13 mouse cellular contexts compared by ENCODE assay signal in the genomic region with DNA sequence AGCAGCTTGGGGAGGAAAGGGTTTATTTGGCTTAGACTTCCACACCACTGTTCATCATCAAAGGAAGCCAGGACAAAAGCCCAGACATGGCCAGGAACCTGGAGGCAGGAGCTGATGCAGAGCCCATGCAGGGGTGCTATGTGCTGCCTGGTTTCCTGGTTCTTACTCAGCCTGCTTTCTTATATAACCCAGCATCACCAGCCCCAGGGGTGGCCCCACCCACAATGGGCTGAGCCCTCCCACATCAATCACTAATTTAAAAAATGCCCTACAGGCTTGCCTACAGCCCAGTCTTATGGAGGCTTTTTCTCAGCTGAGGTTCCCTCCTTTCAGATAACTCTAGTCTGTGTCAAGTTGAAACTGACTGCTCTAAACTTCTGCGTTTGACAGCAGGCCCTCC. TPM values are rescaled to one million over a fixed set of nuclear protein-coding genes. Genes with fewer than 3 reads are reported as not detected.
DNase-seq lines count a peak whose midpoint lies in the region; ATAC-seq lines count a peak whose summit lies in the region.
"Had no signal": no experiment of that assay in that cellular context is flagged by ENCODE, and none has a peak within 500 bp of the region (broad histone marks: within the 10 kb centered on the region; RNA-seq: fewer than 3 reads in every experiment).

No protein-coding gene starts in this region.

- no peaks in the 10 kb centered on the region for H3K36me3 ChIP-seq in hindbrain, embryonic 12.5 days
- H3K36me3 ChIP-seq in hindbrain, embryonic 11.5 days (ENCODE audit: control insufficient read depth, insufficient read depth, low read length): no peaks in the 10 kb centered on the region
- H3K36me3 ChIP-seq in midbrain, embryonic 15.5 days (replicated peaks): no peaks in the 10 kb centered on the region; the same call in 1 of the 2 replicates
- H3K36me3 ChIP-seq: kidney, embryonic 15.5 days; midbrain, embryonic 12.5 days had no signal

- no peak for DNase-seq in hindbrain, embryonic 11.5 days (ENCODE audit: low spot score)
- peak; percentile 52 for DNase-seq in right cerebral cortex, adult 18-20 months
- DNase-seq in right cerebral cortex, postnatal 4 days: no peak
- DNase-seq in ovary, postnatal 36 days (ENCODE audit: low spot score): no peak
- DNase-seq in gastrocnemius, postnatal 14 days: no peak
- DNase-seq: heart, adult 18-20 months; lung, postnatal 10 days had no signal

- WGBS in hindbrain, embryonic 12.5 days: 83% methylated on average over 1 of the region's 1 CpGs
- 92% methylated on average over 1 of the region's 1 CpGs for WGBS in hindbrain, embryonic 11.5 days
- WGBS in midbrain, embryonic 15.5 days: 81% methylated on average over 1 of the region's 1 CpGs

- no peak overlapping the region for H3K4me3 ChIP-seq in hindbrain, embryonic 12.5 days
- H3K4me3 ChIP-seq in hindbrain, embryonic 11.5 days (ENCODE audit: low read depth, low read length): no peak overlapping the region
- peak overlapping the region; percentile 54 for H3K4me3 ChIP-seq in midbrain, embryonic 15.5 days
- H3K4me3 ChIP-seq: erythroblast, embryonic 14.5 days; kidney, embryonic 15.5 days; midbrain, embryonic 12.5 days had no signal

- no peak for ATAC-seq in hindbrain, embryonic 12.5 days (ENCODE audit: low FRiP score)
- no peak for ATAC-seq in hindbrain, embryonic 11.5 days (ENCODE audit: low FRiP score)
- no peak for ATAC-seq in midbrain, embryonic 15.5 days (replicated peaks)

- H3K27me3 ChIP-seq in hindbrain, embryonic 12.5 days: peaks cover 25% of the 10 kb centered on the region
- H3K27me3 ChIP-seq in hindbrain, embryonic 11.5 days (ENCODE audit: control insufficient read depth, insufficient read depth, low read length): no peaks in the 10 kb centered on the region
- no peaks in the 10 kb centered on the region for H3K27me3 ChIP-seq in midbrain, embryonic 15.5 days (replicated peaks)

- H3K4me1 ChIP-seq in hindbrain, embryonic 12.5 days: peaks cover 6% of the 10 kb centered on the region
- H3K4me1 ChIP-seq in hindbrain, embryonic 11.5 days (replicated peaks; ENCODE audit: control insufficient read depth, insufficient read depth, low read length): no peaks in the 10 kb centered on the region
- H3K4me1 ChIP-seq in midbrain, embryonic 15.5 days: peaks cover 26% of the 10 kb centered on the region

- intact Hi-C loops in gastrocnemius, postnatal 14 days (cut with DNase I; ENCODE audit: low total_unique reads): no loop called here

- H3K4me2 ChIP-seq in hindbrain, embryonic 12.5 days (replicated peaks): peak overlapping the region; percentile 58; the same call in 1 of the 2 replicates
- no peak overlapping the region for H3K4me2 ChIP-seq in hindbrain, embryonic 11.5 days (replicated peaks; ENCODE audit: low read depth, low read length)
- peak overlapping the region; percentile 53 for H3K4me2 ChIP-seq in midbrain, embryonic 15.5 days
- H3K4me2 ChIP-seq: kidney, embryonic 15.5 days; midbrain, embryonic 12.5 days had no signal

- no peak overlapping the region for H3K9ac ChIP-seq in hindbrain, embryonic 12.5 days
- no peak overlapping the region for H3K9ac ChIP-seq in hindbrain, embryonic 11.5 days (ENCODE audit: low read depth, low read length)
- H3K9ac ChIP-seq in midbrain, embryonic 15.5 days: no peak overlapping the region
- H3K9ac ChIP-seq: kidney, embryonic 15.5 days; liver, embryonic 14.5 days; midbrain, embryonic 12.5 days had no signal

- no peak overlapping the region for H3K27ac ChIP-seq in hindbrain, embryonic 12.5 days
- no peak overlapping the region for H3K27ac ChIP-seq in hindbrain, embryonic 11.5 days (ENCODE audit: low read depth, low read length)
- H3K27ac ChIP-seq in midbrain, embryonic 15.5 days: no peak overlapping the region
- H3K27ac ChIP-seq: kidney, embryonic 15.5 days; liver, embryonic 14.5 days; midbrain, embryonic 12.5 days had no signal

- no peaks in the 10 kb centered on the region for H3K9me3 ChIP-seq in hindbrain, embryonic 12.5 days (replicated peaks)
- no peaks in the 10 kb centered on the region for H3K9me3 ChIP-seq in hindbrain, embryonic 11.5 days (ENCODE audit: control insufficient read depth, low read length)
- H3K9me3 ChIP-seq in midbrain, embryonic 15.5 days: no peaks in the 10 kb centered on the region
- H3K9me3 ChIP-seq: kidney, embryonic 15.5 days; midbrain, embryonic 12.5 days had no signal

RNA-seq across cellular contexts. Expression of a gene that starts 2.4 kb away (rescaled TPM):
- polyA plus RNA-seq in hindbrain, embryonic 12.5 days (2016; fragmentation: Nextera tagmentation; extraction: Ambion mirVana): 156 and 161 TPM in 2 replicates
- polyA plus RNA-seq in hindbrain, embryonic 11.5 days (2014; fragmentation: Nextera tagmentation; extraction: Ambion mirVana): 42.3 and 79.1 TPM in 2 replicates
- polyA plus RNA-seq in midbrain, embryonic 15.5 days (2015; fragmentation: Nextera tagmentation; extraction: Ambion mirVana): 560 and 673 TPM in 2 replicates
- under 1 TPM; 0.06 to 0.20 TPM for total RNA-seq in gastrocnemius, postnatal 14 days (2021)
- polyA plus RNA-seq: erythroblast, embryonic 14.5 days had no signal

RNA-seq across cellular contexts. Expression of a gene that starts 31.8 kb away (rescaled TPM):
- 24.3 and 24.4 TPM in 2 replicates for polyA plus RNA-seq in hindbrain, embryonic 12.5 days (2016; fragmentation: Nextera tagmentation; extraction: Ambion mirVana)
- 25.6 and 32.4 TPM in 2 replicates for polyA plus RNA-seq in hindbrain, embryonic 11.5 days (2014; fragmentation: Nextera tagmentation; extraction: Ambion mirVana)
- polyA plus RNA-seq in midbrain, embryonic 15.5 days (2015; fragmentation: Nextera tagmentation; extraction: Ambion mirVana): 27.4 and 28.0 TPM in 2 replicates
- total RNA-seq in gastrocnemius, postnatal 14 days (2021): 10 to 100 TPM; 20.3 to 21.2 TPM
